Mouse (Mus musculus) left cerebral cortex, postnatal 36 days (tissue): ENCODE results near the gene Rbm19. TPM values are rescaled to one million over a fixed set of nuclear protein-coding genes. Genes with fewer than 3 reads are reported as not detected.
A peak's percentile ranks its signal among the peaks of the same experiment; 100 is the strongest.

ENCODE experiments used
- DNase-seq, 2 experiments: peaks; one replicate each; pipeline ENCODE4 v3.0.0; 2021 to 2022; ENCODE audit warnings: low spot score in 2 of 2, mixed read lengths in 1 of 2
- intact Hi-C: fragments of 180-260 bp; cut with DNase I; formaldehyde crosslinking; loops from one replicate; pipeline ENCODE4 v1.15.1; 2025
- total RNA-seq, 2 experiments: library from RNA; stranded (reverse); gene quantifications; 2 replicates each; pipeline ENCODE4 v1.2.3; 2021

Gene Rbm19
- total RNA-seq, 2 experiments from 2014 or later = 16.5 to 17.0 TPM

- no peak for DNase-seq
- intact Hi-C loops = no loop called here
These were observed 44.8 kb downstream of the Rbm19 start for GRCm38 (mm10) chr5:120160923-120161658.

- intact Hi-C loops = no loop called here
- no peak for DNase-seq
These were observed 46.4 kb downstream of the Rbm19 start for GRCm38 (mm10) chr5:120162689-120163088.

GRCm38 (mm10) chr5:120163428-120163827 lies 47.2 kb downstream of the Rbm19 start:
- intact Hi-C loops = no loop called here

GRCm38 (mm10) chr5:120164450-120164849 lies 48.2 kb downstream of the Rbm19 start:
- DNase-seq = peak; percentile 56 to 63
- intact Hi-C loops = no loop called here

More at GRCm38 (mm10) chr5:120163428-120163827, 47.2 kb downstream of the Rbm19 start:
- no peak for DNase-seq

GRCm38 (mm10) chr5:120165061-120165942 lies 49.0 kb downstream of the Rbm19 start:
- DNase-seq = no peak
- intact Hi-C loops = no loop called here

- no peak for DNase-seq
- intact Hi-C loops = no loop called here
These were observed 51.6 kb downstream of the Rbm19 start for GRCm38 (mm10) chr5:120167787-120168325.

- intact Hi-C loops = no loop called here
These were observed 55.8 kb downstream of the Rbm19 start for GRCm38 (mm10) chr5:120171865-120172728.

GRCm38 (mm10) chr5:120172729-120173101 lies 56.5 kb downstream of the Rbm19 start:
- intact Hi-C loops = no loop called here
- DNase-seq = no peak

More at GRCm38 (mm10) chr5:120171865-120172728, 55.8 kb downstream of the Rbm19 start:
- DNase-seq = no peak

- peak; percentile 25 to 41 for DNase-seq
- intact Hi-C loops = no loop called here
These were observed 58.1 kb downstream of the Rbm19 start for GRCm38 (mm10) chr5:120174317-120174716.

- no peak for DNase-seq
- intact Hi-C loops = no loop called here
These were observed 59.0 kb downstream of the Rbm19 start for GRCm38 (mm10) chr5:120175217-120175616.

- no peak for DNase-seq
- intact Hi-C loops = no loop called here
These were observed 60.2 kb downstream of the Rbm19 start for GRCm38 (mm10) chr5:120176246-120177065.

GRCm38 (mm10) chr5:120177066-120177340 lies 60.7 kb downstream of the Rbm19 start:
- DNase-seq = no peak
- intact Hi-C loops = no loop called here

GRCm38 (mm10) chr5:120180102-120180501 lies 63.8 kb downstream of the Rbm19 start:
- intact Hi-C loops = no loop called here

GRCm38 (mm10) chr5:120181384-120181783 lies 65.1 kb downstream of the Rbm19 start:
- intact Hi-C loops = no loop called here
- no peak for DNase-seq

More at GRCm38 (mm10) chr5:120180102-120180501, 63.8 kb downstream of the Rbm19 start:
- DNase-seq = no peak

GRCm38 (mm10) chr5:120183321-120183720 lies 67.1 kb downstream of the Rbm19 start:
- intact Hi-C loops = no loop called here
- DNase-seq = peak in 1 of 2 experiments; percentile 32

- intact Hi-C loops = no loop called here
- DNase-seq = no peak
These were observed 67.5 kb downstream of the Rbm19 start for GRCm38 (mm10) chr5:120183790-120184189.

- intact Hi-C loops = no loop called here
- no peak for DNase-seq
These were observed 69.7 kb downstream of the Rbm19 start for GRCm38 (mm10) chr5:120185949-120186348.

- DNase-seq = no peak
- intact Hi-C loops = no loop called here
These were observed 72.3 kb downstream of the Rbm19 start for GRCm38 (mm10) chr5:120188541-120188940.
